Mouse (Mus musculus) ovary, adult 18-20 months (tissue): ENCODE measurements at regions not wholly inside any gene's neighbourhood (a gene's known extent, or its start where the extent isn't known, plus 50 kb on each side); places are given as distances from the start of the nearest gene placed in this dataset.
A peak's percentile ranks its signal among the peaks of the same experiment; 100 is the strongest.

Experiments
- DNase-seq: peaks from one replicate; pipeline ENCODE4 v3.0.0; 2022; ENCODE audit warnings: low spot score, mixed read lengths

DNA sequence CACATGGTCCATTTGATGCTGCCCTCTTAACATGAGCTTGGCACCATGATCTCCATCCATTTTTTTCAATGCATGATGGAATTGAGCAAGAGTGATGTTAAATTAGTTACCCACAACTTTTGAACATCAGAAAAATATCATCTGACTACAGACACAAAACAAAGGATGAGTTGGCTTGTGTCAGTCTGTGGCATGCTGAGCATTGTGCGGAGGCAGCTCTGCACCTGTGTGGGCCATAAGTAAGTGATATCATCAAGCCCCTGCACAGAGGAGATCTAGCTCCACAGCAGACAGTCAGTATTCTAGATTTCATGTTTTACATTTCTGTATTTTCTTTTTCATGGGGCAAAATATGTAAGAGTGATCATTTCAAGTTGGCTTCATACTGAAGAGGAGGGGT lies 962.8 kb downstream of the Slc4a3 start:
- DNase-seq, result no peak

DNA sequence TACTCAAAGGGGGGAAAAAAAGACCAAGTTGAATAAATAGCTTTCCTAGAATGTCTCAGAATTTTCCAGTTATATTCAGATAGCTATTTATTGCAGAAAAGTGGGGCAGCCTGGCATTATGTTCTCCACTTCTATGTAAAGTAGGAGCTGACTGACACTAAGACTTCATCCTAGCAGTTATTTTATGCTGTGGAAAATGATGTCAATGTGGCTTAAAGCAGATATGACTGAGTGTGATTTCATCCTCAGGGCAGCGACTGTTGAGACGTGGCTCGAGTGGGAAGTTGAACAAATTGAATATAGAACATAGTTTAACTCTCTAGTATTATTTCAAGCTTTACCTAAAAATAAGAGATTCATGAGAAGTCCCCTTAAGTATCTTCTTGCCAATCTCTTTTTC lies 963.4 kb downstream of the Slc4a3 start:
- DNase-seq, result no peak

DNA sequence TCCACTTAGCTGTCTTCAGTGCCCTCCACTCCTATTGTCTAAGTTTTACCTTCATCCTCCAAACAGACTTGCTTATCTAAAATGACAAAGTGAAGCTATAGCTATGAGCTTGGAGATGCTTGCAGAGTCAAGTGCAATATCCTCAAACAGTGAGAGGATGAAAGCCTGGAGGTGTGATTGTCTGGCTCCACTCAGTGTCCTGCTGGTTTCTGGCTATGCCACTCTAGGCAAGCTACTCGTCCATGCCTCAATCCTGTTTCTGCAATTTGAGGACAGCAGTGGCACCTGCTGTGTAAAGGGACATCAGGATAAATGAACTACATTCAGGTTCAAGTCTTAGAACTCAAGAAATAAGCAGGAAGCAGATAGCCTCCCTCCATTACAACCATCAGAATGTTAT lies 966.1 kb downstream of the Slc4a3 start:
- no peak for DNase-seq

DNA sequence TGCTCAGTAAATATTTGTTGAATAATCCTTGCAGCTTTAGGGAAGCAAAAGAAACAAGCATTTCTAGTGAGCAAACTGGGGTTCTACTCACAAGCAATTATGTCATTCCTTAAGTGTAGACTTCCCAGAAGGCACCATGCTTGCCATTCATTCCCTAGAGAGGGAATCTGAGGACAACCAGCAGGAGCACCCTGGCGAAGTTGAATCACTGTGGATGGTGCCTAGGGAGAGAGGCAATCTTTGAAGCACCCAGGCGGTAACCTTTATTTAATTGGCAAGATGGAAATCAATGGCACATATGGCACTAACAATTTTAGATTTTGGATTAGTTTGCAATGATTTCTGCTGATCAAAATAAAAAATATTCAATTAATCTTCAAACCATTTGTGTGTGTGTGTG lies 967.4 kb downstream of the Slc4a3 start:
- DNase-seq, result no peak

DNA sequence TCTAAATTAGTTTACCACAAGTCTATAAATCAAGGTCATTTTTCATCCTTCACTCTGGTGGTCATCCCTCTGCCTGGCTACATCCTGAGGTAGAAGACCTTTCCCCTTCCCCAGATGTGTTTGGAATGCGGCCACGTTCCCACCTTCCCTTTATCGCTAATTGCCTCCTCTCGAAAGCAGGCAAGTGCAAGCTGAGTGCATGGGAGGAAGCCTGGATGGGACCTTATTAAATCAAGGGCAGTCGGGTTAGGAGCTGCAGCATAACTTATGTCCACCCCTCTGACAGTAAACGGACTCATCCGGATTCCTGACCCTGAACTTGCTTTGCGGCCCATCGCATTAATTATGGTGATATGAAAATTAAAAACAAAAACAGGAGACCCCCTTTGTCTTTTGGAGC lies 983.5 kb downstream of the Slc4a3 start:
- DNase-seq, result no peak

DNA sequence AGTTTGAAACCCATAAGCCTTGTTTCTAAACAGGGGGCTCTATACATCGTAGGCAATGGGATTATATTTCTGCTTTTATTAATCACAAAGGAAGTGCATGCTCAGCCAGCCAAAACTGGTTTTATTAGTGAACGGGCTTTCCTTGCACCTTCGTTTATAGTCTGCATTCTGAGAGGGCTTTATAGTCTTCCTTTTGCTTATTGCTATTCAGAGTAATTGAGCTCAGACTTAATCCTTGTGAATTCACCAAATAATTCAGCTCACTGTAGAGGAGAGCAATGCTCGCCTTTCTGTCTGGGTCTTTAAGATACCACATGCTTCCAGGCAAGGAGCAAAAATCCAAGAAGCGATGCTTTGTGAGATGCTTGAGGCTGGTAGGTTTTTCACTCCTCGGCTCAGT lies 984.3 kb downstream of the Slc4a3 start:
- DNase-seq, result no peak

DNA sequence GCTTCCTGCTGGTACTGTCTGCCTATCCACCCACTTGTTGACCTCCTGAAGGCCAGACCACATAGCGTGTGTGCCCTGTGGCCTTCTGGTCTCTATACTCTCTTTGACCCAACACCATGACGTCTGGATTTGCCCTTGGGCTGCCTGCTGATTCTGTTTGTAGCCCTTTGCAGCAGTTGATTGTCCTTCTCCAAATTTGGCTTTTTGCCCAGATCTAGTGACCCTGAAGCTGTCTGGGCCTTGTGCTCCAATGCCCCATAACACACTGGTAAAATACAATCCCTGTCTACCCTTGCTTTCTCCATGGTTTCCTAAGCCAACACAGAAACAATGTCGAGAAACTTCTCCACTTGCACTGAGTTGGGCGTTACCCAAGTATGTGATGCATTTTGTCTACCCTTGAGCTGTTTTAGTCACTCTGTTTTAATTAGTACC lies 979.3 kb downstream of the Epha4 start:
- DNase-seq, result peak; percentile 71

DNA sequence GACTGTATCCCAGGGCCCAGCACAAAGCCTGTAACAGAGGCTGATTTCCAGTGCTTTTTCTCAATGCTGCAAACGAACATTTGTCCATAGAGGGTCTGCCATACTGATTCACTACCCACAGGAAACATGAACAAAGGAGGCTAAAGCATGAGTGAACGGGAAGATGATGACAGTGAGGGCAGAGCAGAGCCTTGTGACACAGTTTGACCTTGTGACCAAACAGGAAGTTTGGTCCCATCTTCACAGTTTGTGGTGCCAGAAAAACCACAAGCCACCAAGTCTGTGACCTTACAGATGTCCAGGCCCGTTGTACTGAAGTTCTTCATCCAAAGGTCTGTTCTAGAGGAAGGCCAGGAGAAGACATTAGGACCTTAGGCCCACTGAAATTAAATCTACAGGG lies 974.4 kb downstream of the Epha4 start:
- no peak for DNase-seq

DNA sequence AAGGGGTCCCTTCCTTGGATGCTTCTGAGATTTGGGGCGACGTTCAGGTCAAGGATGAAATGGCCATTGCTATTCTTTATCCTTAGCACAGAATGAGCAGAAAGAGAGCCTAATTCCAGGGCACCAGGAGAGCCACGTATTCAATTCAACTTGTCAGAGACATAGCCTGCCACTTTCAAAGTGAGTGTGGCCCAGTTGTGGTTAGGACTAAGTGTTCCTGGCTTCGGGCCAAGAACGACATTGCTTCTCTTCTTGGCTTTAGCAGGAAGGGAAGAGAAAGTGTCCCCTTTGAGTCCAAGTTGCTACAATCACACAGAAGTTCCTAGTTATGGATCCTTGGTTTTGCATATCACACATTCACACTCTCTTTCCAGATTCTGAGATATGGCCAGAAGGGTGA lies 964.0 kb downstream of the Epha4 start:
- peak; percentile 20 for DNase-seq

DNA sequence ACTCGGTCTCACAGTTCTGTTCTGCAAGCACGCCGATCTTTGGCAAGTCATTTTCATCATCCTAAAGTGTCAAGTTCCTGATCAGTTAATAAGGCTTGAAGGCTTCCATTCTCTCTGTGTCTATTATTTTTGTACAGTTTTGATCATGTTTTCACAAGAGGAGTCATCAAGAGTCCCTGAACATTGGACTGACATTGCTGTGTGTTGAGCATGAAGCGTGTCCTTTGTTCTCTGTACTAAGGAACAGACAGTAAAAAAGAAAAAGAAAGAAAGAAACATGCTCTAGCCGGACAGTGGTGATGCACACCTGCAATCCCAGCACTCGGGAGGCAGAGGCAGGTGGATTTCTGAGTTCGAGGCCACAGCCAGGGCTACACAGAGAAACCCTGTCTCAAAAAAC lies 955.4 kb downstream of the Epha4 start:
- no peak for DNase-seq

DNA sequence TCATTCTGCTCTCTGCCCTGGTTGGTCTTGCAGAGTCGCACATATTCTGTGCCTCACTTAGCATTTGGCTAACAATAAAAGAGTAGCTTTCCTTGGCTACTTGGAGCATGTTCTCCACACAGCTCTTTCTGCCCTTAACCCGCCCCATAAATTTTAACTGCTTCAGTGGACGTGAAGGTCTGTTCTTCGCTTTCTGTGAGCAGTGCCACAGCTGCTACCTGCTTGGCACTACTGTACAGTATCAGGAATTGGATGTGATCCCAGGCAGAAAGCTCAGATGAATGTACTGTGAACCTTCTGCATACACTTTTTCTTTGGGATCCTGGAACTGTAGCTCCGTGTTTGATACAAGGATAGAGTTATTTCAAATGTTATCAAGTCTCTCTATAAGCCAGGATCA lies 939.4 kb downstream of the Epha4 start:
- no peak for DNase-seq

DNA sequence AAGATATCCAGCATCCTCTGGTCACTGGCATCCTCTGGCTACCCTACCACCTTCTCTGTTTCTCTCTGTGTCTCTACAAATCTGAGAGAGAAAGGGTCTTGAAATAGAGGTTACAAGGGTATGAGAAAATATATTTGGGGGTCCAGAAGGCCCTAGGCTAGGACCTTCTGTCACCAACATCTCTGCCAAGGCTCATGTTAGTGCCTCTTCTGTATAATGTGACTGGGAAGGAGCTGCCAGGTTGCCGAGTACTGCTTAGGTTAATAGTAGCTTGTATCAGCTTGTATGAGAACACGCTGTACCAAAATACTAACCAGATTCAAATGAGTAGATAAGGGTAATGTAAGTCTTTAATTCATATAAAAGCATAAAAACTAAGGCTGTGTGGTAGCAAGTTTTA lies 929.0 kb downstream of the Epha4 start:
- DNase-seq, result no peak

DNA sequence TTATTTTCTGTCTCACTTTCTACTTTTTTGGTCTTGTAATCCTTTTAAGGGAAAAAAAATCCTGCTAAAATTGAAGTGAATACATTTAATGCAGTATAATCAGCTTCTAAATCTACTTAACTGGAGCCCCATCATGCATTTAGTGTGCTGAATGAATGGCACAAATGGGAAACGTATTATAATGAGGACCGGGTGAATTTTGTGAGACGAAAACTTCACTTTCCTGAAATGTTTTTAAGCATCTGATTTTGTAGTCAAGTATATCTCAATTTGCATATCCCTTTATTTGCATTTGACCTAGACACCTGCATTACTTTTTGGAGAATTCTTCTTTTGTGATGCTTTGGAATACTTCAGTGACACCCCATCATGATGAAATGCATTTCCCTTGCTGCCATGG lies 889.1 kb downstream of the Epha4 start:
- DNase-seq, result no peak

DNA sequence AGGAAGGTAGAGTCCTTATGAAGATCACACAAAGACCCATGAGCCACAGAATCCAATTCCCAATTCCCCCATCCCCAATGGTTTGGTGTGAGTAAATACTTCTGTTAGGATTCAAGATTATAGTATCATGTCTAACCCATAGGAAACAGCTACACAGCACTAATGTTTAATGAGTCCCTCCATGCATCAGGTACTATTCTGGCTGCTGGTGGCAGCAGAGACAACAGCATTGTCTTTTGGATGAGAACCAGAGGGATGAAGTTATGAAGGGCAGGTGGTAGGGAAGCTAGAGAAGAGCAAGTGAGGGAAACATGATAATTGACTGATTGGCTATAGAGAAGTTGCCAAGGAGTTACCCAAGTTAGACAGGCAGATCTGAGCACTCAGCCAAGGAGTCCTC lies 885.0 kb downstream of the Epha4 start:
- DNase-seq, result no peak

DNA sequence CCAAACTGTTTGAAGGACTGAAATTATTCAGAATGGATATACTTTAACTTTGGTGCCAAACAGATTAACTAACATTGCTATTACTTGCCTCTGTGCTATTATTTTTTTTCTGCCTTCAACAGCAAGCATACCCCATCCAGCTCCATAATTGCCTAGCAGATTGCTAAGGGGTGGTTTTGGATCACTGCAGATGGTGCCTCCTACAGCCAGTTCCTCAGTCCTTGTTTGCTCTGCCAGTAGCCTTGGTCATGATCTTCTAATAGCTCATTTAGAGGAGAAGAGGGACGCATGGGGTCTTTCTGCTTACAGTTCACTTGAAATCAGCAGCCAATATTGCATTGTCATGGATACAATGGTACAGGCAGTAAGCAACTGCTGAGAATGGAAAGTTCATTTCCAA lies 880.8 kb downstream of the Epha4 start:
- DNase-seq, result no peak

DNA sequence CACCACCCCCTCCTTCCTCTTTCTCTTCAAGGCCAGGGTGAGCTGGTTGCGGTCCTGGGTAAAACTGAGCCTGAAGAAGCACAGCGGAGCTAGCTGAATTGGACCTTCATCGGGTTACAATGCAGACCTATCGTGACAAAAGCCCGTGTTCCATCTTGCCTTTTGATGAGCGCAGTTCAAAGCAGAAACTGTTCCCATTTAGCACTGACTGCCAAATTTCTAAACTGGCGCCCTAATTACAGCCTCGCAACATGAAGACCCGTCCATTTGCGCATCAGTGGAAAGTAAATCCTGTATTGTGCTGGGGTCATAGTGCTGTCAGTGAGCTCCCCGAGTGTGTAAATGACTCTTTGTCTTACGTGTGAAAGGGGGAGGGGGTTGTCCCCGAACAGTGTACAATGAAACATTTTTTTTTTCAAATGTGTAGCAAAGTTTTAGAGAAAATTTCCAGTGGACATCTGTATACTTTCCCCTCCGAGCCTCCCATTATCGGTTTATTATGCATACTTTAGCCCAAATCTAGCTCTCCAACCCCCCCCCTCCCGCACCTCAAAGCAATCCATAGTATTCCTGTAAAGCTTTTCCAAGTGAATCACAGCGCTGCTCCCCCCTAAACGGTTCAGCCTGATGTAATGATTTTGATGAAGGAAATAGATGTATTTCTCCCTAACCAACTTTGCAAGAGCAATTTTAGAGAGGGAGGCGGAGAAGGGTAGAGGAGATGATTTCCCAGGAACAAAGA lies 877.4 kb downstream of the Epha4 start:
- no peak for DNase-seq

DNA sequence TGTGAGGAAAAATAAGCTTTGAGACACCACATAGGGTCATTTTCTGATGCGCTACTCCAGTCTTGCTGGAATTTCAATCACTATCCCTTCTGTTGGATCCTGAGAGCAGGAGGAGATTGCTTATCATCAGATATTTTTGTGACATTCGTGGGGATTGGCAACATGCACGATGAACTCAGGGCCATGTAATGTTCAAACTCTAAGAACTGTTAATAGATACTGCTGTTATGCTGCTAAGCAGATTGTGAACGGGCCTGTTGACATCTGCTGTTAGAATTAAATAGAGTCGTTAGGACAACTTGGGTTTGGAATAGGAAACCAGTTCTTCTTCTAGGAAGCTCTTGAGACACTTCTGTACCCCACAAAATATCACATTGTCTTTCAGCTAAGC lies 876.9 kb downstream of the Epha4 start:
- DNase-seq, result no peak

DNA sequence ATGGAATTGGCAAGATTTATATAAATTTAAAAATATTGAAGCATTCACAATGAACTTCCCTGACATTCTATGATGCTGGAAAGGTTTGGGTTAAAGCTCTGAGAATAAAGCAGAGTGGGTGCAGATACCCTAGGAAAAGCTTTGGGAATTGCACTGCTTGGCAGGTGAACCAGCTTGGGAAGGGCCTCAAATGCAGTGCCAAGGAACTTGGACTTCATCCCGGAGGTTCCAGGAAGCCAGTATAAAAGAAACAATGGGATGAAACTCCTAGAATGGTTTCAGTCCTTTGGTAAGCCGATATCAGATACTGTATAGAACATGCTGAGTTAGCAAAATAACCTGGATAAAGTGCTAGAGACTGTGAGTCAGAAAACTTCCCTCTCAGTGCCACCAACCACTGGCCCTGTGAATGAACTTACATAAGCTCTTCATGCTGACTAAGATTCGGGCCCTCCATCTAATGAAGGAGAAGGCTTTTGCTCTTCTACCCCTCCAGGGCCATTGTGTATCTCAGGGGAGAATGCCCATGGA lies 873.6 kb downstream of the Epha4 start:
- DNase-seq, result no peak

DNA sequence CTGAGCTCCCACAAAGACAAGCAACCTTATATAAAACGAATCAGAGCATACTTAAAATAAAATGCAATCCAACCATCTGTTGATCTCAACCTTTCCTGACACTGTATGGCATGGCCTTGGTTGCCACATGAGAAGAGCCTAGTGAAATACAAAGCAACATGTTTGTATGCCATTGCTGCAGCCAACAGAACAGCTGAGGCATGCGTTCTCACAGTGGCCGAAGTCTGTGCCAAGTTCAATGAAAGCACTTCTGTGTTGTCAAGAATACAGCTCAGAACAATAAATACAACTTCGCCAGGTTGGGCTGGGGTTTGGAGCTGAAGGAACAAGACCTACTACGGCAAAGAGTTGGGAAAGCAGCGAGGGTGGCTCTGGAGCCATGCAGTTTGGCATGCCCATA lies 872.2 kb downstream of the Epha4 start:
- no peak for DNase-seq

DNA sequence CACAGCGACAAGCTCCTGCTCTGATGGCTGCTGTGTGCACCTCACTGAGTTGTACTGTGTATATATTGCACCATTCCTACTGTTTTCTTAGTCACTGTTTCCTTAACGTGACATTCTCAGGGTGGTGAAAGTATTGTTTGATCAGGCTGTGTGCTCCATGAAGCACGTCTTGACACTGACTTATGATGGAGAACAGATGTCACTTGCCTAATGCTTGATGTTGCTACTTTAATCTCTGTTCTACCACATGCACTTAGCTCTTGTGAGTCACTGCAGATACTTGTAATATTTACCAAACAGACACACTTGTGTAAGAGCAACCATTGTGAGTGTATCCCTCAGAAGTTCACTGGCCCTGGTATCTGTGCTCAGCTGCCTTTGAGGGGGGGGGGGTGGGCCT lies 870.0 kb downstream of the Epha4 start:
- DNase-seq, result no peak

DNA sequence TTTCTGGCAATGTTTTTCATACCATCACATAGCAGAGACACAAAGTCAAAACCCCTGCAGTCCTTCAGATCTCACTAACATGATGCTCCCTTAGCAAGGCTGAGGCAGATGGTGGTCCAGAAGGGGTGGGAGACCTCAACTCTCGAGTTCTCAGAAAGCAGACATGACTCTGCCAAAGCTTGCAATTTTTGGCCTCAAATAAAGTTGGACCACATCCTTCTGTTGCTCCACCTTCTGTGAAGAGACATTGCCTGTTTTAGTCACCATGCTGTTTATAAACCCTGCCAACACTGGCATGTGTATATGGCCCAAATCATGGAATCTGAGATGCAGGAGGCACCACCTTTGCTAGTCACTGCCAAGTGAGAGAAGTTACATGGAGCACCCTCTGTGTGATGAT lies 860.1 kb downstream of the Epha4 start:
- DNase-seq, result no peak

DNA sequence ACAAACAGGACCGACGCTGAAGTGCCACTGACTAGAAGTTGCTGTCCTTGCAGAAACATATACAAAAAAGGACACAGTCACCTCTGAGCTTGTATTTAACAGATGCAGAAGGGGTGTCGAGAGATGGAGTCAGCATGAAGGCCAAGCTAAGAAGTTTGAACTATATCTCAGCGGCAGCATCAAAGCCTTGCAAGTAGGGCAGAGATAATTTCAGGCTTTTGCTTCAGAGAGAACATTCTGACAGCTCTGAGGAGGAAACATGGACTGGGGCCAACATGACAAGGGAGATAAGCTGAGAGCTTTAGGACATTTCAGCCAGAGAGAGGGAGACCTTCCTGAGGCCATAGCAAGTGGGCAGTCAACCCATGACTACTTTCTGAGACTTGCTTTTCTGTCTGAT lies 856.7 kb downstream of the Epha4 start:
- peak; percentile 70 for DNase-seq

DNA sequence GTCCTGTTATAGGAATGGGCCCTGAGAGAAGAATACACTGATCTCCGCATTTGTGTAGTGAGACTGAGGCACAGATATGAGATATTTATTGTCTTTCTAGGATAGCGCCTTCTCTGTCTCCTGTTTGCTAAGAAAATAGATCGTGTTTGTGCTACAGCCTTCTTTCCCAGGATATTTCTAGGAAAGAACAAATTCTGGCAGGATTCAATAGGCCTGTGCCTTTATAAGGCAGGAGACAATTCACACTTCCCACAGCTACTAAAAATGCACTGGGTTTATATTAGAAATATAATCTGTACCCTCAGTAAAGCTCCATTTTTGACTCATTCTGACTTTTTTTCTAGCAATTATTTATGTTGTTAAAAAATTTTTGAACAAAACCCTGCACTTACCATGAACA lies 854.7 kb downstream of the Epha4 start:
- DNase-seq, result no peak

DNA sequence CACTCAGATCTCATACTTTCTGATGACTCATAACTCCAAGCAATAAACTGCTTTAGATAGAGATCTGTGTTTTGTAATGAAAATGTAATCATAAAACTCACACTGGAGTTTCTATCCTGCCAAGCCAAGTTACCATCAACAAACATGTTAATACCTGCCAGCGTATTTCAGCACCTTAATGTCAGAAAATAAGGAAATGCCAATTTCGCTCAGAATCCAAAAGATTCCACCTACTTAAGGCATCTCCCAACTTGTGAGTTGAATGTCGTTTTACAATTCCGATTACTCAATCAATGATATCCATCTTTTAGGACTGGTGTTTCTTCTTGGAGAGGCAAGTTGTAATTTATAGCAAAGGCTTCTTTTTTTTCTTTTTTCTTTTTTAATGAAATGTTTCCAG lies 850.5 kb downstream of the Epha4 start:
- DNase-seq, result no peak
